Mouse (Mus musculus) layer of hippocampus, adult 2 months (tissue): Measurements from ENCODE around the gene Asic2. TPM values are rescaled to one million over a fixed set of nuclear protein-coding genes. Genes with fewer than 3 reads are reported as not detected.

Source experiments
- DNase-seq, 2 experiments: peaks; one replicate each; pipeline ENCODE4 v3.0.0; 2022; ENCODE audit warnings: low spot score in 2 of 2
- H3K27ac ChIP-seq: fragments of 200-600 bp; 2 replicates; pipeline ENCODE4 v1.8.1; 2022
- H3K4me3 ChIP-seq: fragments of 200-600 bp; 2 replicates; pipeline ENCODE4 v1.8.1; 2022; ENCODE audit warnings: mild to moderate bottlenecking
- CTCF ChIP-seq: fragments of 200-600 bp; conservative IDR thresholded peaks from 2 replicates; pipeline ENCODE4 v1.8.1; 2022; ENCODE audit warnings: antibody characterized with exemption, mild to moderate bottlenecking, moderate library complexity
- total RNA-seq, 2 experiments: library from RNA; stranded (reverse); gene quantifications; 2 replicates each; pipeline ENCODE4 v1.2.3; 2021

Gene Asic2
- total RNA-seq, 2 experiments from 2014 or later, result 58.5 to 65.6 TPM

GRCm38 (mm10) chr11:81497652-81498391 is 470.4 kb downstream of the Asic2 start:
- H3K27ac ChIP-seq, result peak overlapping the region; percentile 55; the same call in 1 of the 2 replicates
- H3K4me3 ChIP-seq, result no peak overlapping the region
- TF ChIP-seq CTCF, result no peak
- DNase-seq, result no peak

GRCm38 (mm10) chr11:81496446-81496845 is 471.8 kb downstream of the Asic2 start:
- no peak for TF ChIP-seq CTCF
- DNase-seq, result no peak
- Histone ChIP-seq H3K27ac (no peak overlapping the region), H3K4me3 (no peak overlapping the region)

- TF ChIP-seq CTCF, result no peak
- no peak overlapping the region for H3K27ac ChIP-seq
Measured at GRCm38 (mm10) chr11:81492351-81492750, 475.9 kb downstream of the Asic2 start.

GRCm38 (mm10) chr11:81489144-81489735 is 479.0 kb downstream of the Asic2 start:
- peak overlapping the region; percentile 28 for H3K27ac ChIP-seq
- H3K4me3 ChIP-seq, result no peak overlapping the region
- no peak for DNase-seq
- no peak for TF ChIP-seq CTCF

More at GRCm38 (mm10) chr11:81492351-81492750, 475.9 kb downstream of the Asic2 start:
- H3K4me3 ChIP-seq, result no peak overlapping the region
- DNase-seq, result peak in 1 of 2 experiments; percentile 35

- no peak for TF ChIP-seq CTCF
- Histone ChIP-seq H3K4me3 (no peak overlapping the region), H3K27ac (peak overlapping the region; percentile 28)
- DNase-seq, result no peak
Measured at GRCm38 (mm10) chr11:81488681-81489080, 479.6 kb downstream of the Asic2 start.

- peak; percentile 71 to 85 for DNase-seq
- H3K27ac ChIP-seq, result peak overlapping the region; percentile 76
- no peak overlapping the region for H3K4me3 ChIP-seq
- peak; percentile 24; the same call in 1 of the 2 replicates for TF ChIP-seq CTCF
Measured at GRCm38 (mm10) chr11:81486265-81486940, 481.9 kb downstream of the Asic2 start.

- DNase-seq, result no peak
- Histone ChIP-seq H3K27ac (no peak overlapping the region), H3K4me3 (no peak overlapping the region)
- no peak for TF ChIP-seq CTCF
Measured at GRCm38 (mm10) chr11:81481198-81481597, 487.1 kb downstream of the Asic2 start.

- TF ChIP-seq CTCF, result peak; percentile 68
- Histone ChIP-seq H3K4me3 (no peak overlapping the region), H3K27ac (no peak overlapping the region)
- no peak for DNase-seq
Measured at GRCm38 (mm10) chr11:81476231-81476630, 492.0 kb downstream of the Asic2 start.

GRCm38 (mm10) chr11:81474121-81474520 is 494.1 kb downstream of the Asic2 start:
- DNase-seq, result no peak
- TF ChIP-seq CTCF, result no peak

GRCm38 (mm10) chr11:81462199-81462598 is 506.1 kb downstream of the Asic2 start:
- peak; percentile 77 for TF ChIP-seq CTCF
- no peak overlapping the region for H3K4me3 ChIP-seq
- no peak overlapping the region for H3K27ac ChIP-seq
- peak in 1 of 2 experiments; percentile 56 for DNase-seq

More at GRCm38 (mm10) chr11:81474121-81474520, 494.1 kb downstream of the Asic2 start:
- Histone ChIP-seq H3K4me3 (no peak overlapping the region), H3K27ac (no peak overlapping the region)

GRCm38 (mm10) chr11:81461748-81462147 is 506.5 kb downstream of the Asic2 start:
- Histone ChIP-seq H3K4me3 (no peak overlapping the region), H3K27ac (no peak overlapping the region)
- no peak for TF ChIP-seq CTCF
- no peak for DNase-seq

GRCm38 (mm10) chr11:81454921-81455320 is 513.3 kb downstream of the Asic2 start:
- Histone ChIP-seq H3K4me3 (no peak overlapping the region), H3K27ac (no peak overlapping the region)
- no peak for TF ChIP-seq CTCF
- DNase-seq, result no peak

GRCm38 (mm10) chr11:81454111-81454510 is 514.1 kb downstream of the Asic2 start:
- no peak for DNase-seq
- Histone ChIP-seq H3K27ac (no peak overlapping the region), H3K4me3 (no peak overlapping the region)
- TF ChIP-seq CTCF, result no peak
